Mouse (Mus musculus) myocyte (in vitro differentiated cells): Measurements from ENCODE around the gene Klhl18. TPM values are rescaled to one million over a fixed set of nuclear protein-coding genes. Genes with fewer than 3 reads are reported as not detected.

Experiments
- H3K27me3 ChIP-seq: one replicate; pipeline ENCODE4 v1.6.1; 2011; ENCODE audit not compliant: control insufficient read depth, insufficient read depth, insufficient read length
- H3K36me3 ChIP-seq: one replicate; pipeline ENCODE4 v1.6.1; 2011; ENCODE audit not compliant: control insufficient read depth, insufficient read depth
- H3K4me2 ChIP-seq: one replicate; pipeline ENCODE4 v1.6.1; 2011; ENCODE audit warnings: low read depth, control low read depth
- H3K4me3 ChIP-seq: one replicate; pipeline ENCODE4 v1.5.1; 2011; ENCODE audit warnings: mild to moderate bottlenecking, control low read depth, moderate library complexity
- H3K79me2 ChIP-seq: one replicate; pipeline ENCODE4 v1.6.1; 2011; ENCODE audit not compliant: control insufficient read depth, insufficient read depth
- H3ac ChIP-seq: one replicate; pipeline ENCODE4 v1.6.1; 2011; ENCODE audit not compliant: control insufficient read depth, insufficient read length
- CEBPB ChIP-seq: IDR thresholded peaks from 2 replicates; pipeline ENCODE4 v1.6.1; 2011; ENCODE audit warnings: mild to moderate bottlenecking, moderate library complexity; ENCODE audit not compliant: poor library complexity, insufficient read depth, severe bottlenecking
- E2F4 ChIP-seq: IDR thresholded peaks from one replicate; pipeline ENCODE4 v1.6.1; 2011; ENCODE audit warnings: mild to moderate bottlenecking, control low read depth, moderate library complexity; ENCODE audit not compliant: insufficient read depth
- MAX ChIP-seq: IDR thresholded peaks from one replicate; pipeline ENCODE4 v1.6.1; 2011; ENCODE audit warnings: low read depth, mild to moderate bottlenecking, control low read depth
- MYOD1 ChIP-seq, 3 experiments: IDR thresholded peaks; one replicate each; pipeline ENCODE4 v1.6.1; 2011; ENCODE audit warnings: control low read depth in 2 of 3, low read depth in 2 of 3, mild to moderate bottlenecking in 2 of 3, moderate library complexity in 1 of 3; ENCODE audit not compliant: insufficient read length in 2 of 3, control insufficient read depth in 1 of 3
- MYOG ChIP-seq, 3 experiments: IDR thresholded peaks; one replicate each; pipeline ENCODE4 v1.6.1; 2011; ENCODE audit warnings: control low read depth in 2 of 3, low read depth in 2 of 3, mild to moderate bottlenecking in 2 of 3; ENCODE audit not compliant: insufficient read length in 2 of 3, control insufficient read depth in 1 of 3, insufficient read depth in 1 of 3
- POLR2A ChIP-seq: IDR thresholded peaks from one replicate; pipeline ENCODE4 v1.6.1; 2011; ENCODE audit warnings: low read depth, mild to moderate bottlenecking, control low read depth, moderate library complexity; ENCODE audit not compliant: insufficient read length
- POLR2AphosphoS2 ChIP-seq: IDR thresholded peaks from one replicate; pipeline ENCODE4 v1.6.1; 2011; ENCODE audit warnings: low read depth, control low read depth; ENCODE audit not compliant: insufficient read length
- REST ChIP-seq: IDR thresholded peaks from one replicate; pipeline ENCODE4 v1.6.1; 2011; ENCODE audit warnings: mild to moderate bottlenecking, control low read depth, moderate library complexity; ENCODE audit not compliant: insufficient read depth, insufficient read length
- SRF ChIP-seq: IDR thresholded peaks from one replicate; pipeline ENCODE4 v1.6.1; 2011; ENCODE audit warnings: low read depth; ENCODE audit not compliant: control insufficient read depth, insufficient read length
- TCF12 ChIP-seq: IDR thresholded peaks from one replicate; pipeline ENCODE4 v1.6.1; 2011; ENCODE audit warnings: mild to moderate bottlenecking, control low read depth; ENCODE audit not compliant: poor library complexity, insufficient read depth, severe bottlenecking
- TCF3 ChIP-seq: IDR thresholded peaks from one replicate; pipeline ENCODE4 v1.6.1; 2011; ENCODE audit warnings: low read depth, control low read depth; ENCODE audit not compliant: insufficient read length
- USF1 ChIP-seq: IDR thresholded peaks from one replicate; pipeline ENCODE4 v1.6.1; 2011; ENCODE audit warnings: low read depth, mild to moderate bottlenecking, control low read depth, moderate library complexity
- polyA plus RNA-seq: library from polyadenylated mRNA; unstranded; fragments of >200 nt; fragmentation: generic; extraction: Trizol; gene quantifications from one replicate; pipeline ENCODE4 v1.2.1, GENCODE M21; 2012; ENCODE audit warnings: missing spikeins

The Klhl18 gene
- polyA plus RNA-seq, 1 experiment = 10.2 TPM

DNA sequence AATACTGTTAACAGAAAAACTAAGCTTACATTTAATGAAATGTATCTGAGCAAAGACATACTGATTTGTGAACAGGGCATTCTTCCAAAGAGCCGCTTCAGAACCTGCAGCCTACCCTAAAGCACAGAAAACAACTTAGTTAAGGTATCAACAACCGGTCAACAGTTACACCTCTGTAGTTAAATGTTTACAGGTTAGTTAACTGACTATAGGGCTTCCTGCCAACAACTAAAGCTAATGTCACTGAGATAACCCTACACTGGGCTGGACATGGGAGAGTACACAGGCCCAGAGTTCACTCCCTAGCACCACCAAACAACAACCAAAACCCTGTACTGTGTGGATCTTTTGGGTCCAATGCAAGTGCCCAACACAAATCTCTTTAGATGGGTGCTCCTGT, 73.8 kb downstream of the Klhl18 start:
- Histone ChIP-seq H3K4me2 (no peak overlapping the region), H3K36me3 (no peaks in the 10 kb centered on the region), H3ac (no peak overlapping the region)

DNA sequence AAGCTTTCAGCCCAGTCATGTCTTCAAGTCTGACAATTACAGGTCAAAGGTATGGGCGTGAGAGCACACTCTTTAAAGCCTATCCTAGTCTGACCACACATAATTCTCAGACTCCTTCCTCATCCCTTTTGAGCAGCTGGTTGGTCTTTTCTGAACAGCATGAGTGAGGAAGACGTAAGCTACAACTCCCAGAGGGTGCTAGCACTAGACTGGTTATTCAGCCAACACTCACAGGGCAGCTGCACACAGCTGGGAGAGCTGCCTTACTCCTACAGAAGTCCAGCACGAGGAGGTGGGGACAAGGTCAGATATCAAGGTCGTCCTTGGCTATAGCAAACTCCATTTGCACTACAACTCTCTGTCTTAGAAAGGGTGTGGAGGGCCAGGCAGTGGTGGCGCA, 75.8 kb downstream of the Klhl18 start:
- TF ChIP-seq MAX (no peak), MYOD1 (IDR thresholded peaks at IDR 0.05; ENCODE audit: control insufficient read depth in 1 of 3, insufficient read length in 2 of 3, low read depth in 2 of 3) (no peak)
- H3ac ChIP-seq = no peak overlapping the region
- peaks cover 7% of the 10 kb centered on the region for H3K36me3 ChIP-seq
- H3K4me3 ChIP-seq = no peak overlapping the region
- no peaks in the 10 kb centered on the region for H3K27me3 ChIP-seq
- no peak overlapping the region for H3K4me2 ChIP-seq
- peaks cover 90% of the 10 kb centered on the region for H3K79me2 ChIP-seq

More for the DNA sequence above, 73.8 kb downstream of the Klhl18 start:
- TF ChIP-seq POLR2AphosphoS2 (no peak), CEBPB (no peak), USF1 (no peak), REST (no peak), SRF (no peak), TCF3 (no peak), E2F4 (no peak), MAX (no peak), MYOG (IDR thresholded peaks at IDR 0.05; ENCODE audit: control insufficient read depth in 1 of 3, insufficient read depth in 1 of 3, insufficient read length in 2 of 3, low read depth in 2 of 3) (no peak), MYOD1 (IDR thresholded peaks at IDR 0.05; ENCODE audit: control insufficient read depth in 1 of 3, insufficient read length in 2 of 3, low read depth in 2 of 3) (no peak), TCF12 (no peak)
- H3K27me3 ChIP-seq = no peaks in the 10 kb centered on the region
- H3K4me3 ChIP-seq = no peak overlapping the region
- H3K79me2 ChIP-seq = peaks cover 99% of the 10 kb centered on the region

DNA sequence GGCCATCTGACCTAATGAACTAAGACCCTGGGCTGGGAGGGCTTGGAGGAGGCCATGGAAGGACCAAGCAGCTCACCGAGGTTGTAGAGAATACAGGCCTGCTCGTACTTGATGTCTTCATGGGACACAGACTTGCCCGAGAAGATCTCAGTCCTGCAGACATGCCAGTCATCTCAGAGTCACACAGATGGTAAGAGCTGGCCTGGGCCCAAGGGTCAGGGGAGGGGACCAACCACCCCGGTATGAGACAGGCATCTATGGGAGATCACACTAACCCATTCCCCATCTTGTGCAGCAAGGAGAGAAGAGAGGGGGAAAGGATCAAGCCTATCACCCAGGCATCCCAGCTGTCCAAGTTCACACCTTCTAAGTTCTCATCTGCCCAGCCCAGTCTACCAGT, 83.2 kb downstream of the Klhl18 start:
- no peak overlapping the region for H3ac ChIP-seq
- no peak overlapping the region for H3K4me2 ChIP-seq
- no peak overlapping the region for H3K4me3 ChIP-seq
- H3K79me2 ChIP-seq = peaks cover 22% of the 10 kb centered on the region
- peaks cover 18% of the 10 kb centered on the region for H3K36me3 ChIP-seq
- no peaks in the 10 kb centered on the region for H3K27me3 ChIP-seq
- TF ChIP-seq MYOD1 (IDR thresholded peaks at IDR 0.05; ENCODE audit: control insufficient read depth in 1 of 3, insufficient read length in 2 of 3, low read depth in 2 of 3) (no peak), USF1 (no peak), REST (no peak), MAX (no peak), SRF (no peak), E2F4 (no peak), TCF12 (no peak), POLR2AphosphoS2 (no peak), TCF3 (no peak), POLR2A (no peak), MYOG (IDR thresholded peaks at IDR 0.05; ENCODE audit: control insufficient read depth in 1 of 3, insufficient read depth in 1 of 3, insufficient read length in 2 of 3, low read depth in 2 of 3) (no peak), CEBPB (no peak)

DNA sequence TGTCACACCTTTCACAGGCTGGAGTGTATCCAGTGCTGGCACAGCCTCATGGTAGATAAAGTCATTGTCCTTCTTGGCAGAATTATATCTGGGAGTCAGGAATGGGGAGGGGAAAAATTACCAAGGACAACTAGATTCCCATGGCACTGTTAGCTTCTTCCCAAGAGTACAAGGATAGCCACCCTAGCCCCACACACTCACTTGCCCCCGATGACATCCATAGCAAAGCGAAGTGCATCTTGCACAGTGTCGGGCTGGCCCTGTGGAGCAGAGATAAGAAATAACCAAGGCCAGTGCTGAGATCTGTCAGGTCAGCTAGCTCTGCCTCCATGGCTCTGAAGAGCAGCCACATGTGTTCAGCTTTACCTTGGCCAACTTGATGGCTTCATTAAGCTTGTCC, 85.7 kb downstream of the Klhl18 start:
- peaks cover 6% of the 10 kb centered on the region for H3K79me2 ChIP-seq
- no peak for TF ChIP-seq POLR2A
- TF ChIP-seq CEBPB = no peak
- TF ChIP-seq MYOD1 (IDR thresholded peaks at IDR 0.05; ENCODE audit: control insufficient read depth in 1 of 3, insufficient read length in 2 of 3, low read depth in 2 of 3) = no peak
- no peak for TF ChIP-seq POLR2AphosphoS2
- no peak for TF ChIP-seq TCF12
- TF ChIP-seq MAX = no peak
- H3K4me3 ChIP-seq = no peak overlapping the region
- no peak overlapping the region for H3K4me2 ChIP-seq
- no peaks in the 10 kb centered on the region for H3K27me3 ChIP-seq
- H3K36me3 ChIP-seq = peaks cover 16% of the 10 kb centered on the region
- no peak overlapping the region for H3ac ChIP-seq

DNA sequence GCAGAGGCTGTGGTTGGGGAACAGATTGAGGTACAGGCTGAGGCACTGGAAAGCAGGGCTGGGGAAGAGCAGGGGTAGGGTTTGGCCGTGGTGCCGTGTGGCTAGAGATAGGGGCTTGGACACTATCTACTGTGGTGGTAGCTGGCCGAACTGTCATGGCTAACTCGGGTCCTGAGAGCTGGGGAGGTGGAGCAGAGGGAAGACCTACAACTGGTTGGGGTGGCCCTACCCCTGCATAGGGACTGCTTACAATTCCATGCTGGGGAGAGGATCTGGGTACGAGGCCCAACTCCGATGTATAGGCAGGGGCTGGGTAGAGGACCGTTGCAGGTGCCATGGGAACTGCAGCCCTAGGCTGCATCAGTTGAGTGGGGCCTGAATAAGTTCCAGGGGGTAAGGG, 88.5 kb downstream of the Klhl18 start:
- H3K79me2 ChIP-seq = no peaks in the 10 kb centered on the region
- no peak overlapping the region for H3K4me2 ChIP-seq
- no peaks in the 10 kb centered on the region for H3K27me3 ChIP-seq
- H3ac ChIP-seq = no peak overlapping the region
- no peak overlapping the region for H3K4me3 ChIP-seq
- peaks cover 13% of the 10 kb centered on the region for H3K36me3 ChIP-seq
- TF ChIP-seq POLR2A = no peak
- no peak for TF ChIP-seq USF1
- TF ChIP-seq MYOG (IDR thresholded peaks at IDR 0.05; ENCODE audit: control insufficient read depth in 1 of 3, insufficient read depth in 1 of 3, insufficient read length in 2 of 3, low read depth in 2 of 3) = no peak
- TF ChIP-seq MYOD1 (IDR thresholded peaks at IDR 0.05; ENCODE audit: control insufficient read depth in 1 of 3, insufficient read length in 2 of 3, low read depth in 2 of 3) = no peak
- no peak for TF ChIP-seq CEBPB
- TF ChIP-seq POLR2AphosphoS2 = no peak
- no peak for TF ChIP-seq E2F4
- no peak for TF ChIP-seq TCF3
- no peak for TF ChIP-seq SRF
- TF ChIP-seq MAX = no peak
- TF ChIP-seq REST = no peak
- TF ChIP-seq TCF12 = no peak
